Mouse (Mus musculus) cerebral cortex, adult 2 months (tissue): ENCODE data around the gene Fbxw4.

Source experiments
- WGBS: fragments of 180-500 bp; shearing (Covaris S2); methylation state at CpG from one replicate; pipeline ENCODE4 v1.1.7; 2018; 5-methylcytosine and 5-hydroxymethylcytosine counted together

Gene Fbxw4

GRCm38 (mm10) chr19:45581257-45581656, 78.9 kb downstream of the Fbxw4 start:
- 60% methylated on average over 3 of the region's 3 CpGs for WGBS

- 50% methylated on average over 12 of the region's 12 CpGs for WGBS
Observed at GRCm38 (mm10) chr19:45580235-45580634, 79.9 kb downstream of the Fbxw4 start.

GRCm38 (mm10) chr19:45579416-45579815, 80.7 kb downstream of the Fbxw4 start:
- 82% methylated on average over 7 of the region's 7 CpGs for WGBS

DNA sequence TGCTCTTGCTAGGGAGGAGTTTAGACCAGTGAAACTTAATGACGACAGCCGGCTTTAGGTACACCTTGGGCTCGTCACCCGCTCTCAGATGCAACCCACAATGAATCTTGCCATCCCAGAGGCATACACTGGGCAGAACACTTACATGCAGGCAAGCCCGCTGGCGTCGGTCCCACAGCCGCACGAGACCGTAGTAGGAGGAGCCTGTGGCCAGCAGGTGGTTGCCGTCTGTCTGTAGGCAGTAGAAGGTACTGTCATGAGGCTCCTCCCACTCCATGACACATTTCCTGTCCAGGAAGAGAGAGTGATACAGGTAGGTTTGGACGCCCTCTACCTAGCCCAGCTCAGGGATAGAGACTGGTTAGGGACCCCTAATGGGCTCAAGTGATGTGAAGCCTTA, 81.1 kb downstream of the Fbxw4 start:
- WGBS: 82% methylated on average over 12 of the region's 12 CpGs

DNA sequence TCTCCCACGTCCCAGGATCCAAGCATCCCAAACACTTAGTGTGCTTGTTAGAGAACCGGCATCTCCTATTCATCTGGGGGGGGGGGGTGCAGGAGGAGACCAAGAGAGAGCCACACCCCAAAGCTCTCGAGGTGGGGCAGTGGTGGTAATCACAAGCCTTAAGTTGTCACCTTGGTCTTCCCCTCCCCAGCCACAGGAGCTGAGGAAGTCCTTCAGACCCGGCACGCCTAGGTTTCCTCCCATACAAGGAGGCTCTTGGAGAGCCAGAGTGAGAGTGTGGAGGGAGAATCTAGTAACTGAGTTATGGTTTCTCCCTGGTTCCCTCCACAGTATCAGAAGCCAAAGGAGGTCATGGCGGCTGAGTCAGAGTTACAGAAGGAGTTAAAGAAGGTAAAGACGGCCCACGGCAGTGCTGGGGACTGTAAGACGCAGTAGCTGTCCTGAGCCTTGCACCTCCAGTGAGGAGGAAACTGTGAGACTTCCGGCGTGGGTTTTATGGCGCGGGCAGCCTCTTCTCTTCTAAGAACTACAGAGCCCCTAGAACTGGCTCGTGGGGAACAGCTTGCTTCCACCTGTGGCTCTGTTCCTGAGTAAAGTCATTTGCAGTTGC, 82.9 kb downstream of the Fbxw4 start:
- 65% methylated on average over 14 of the region's 14 CpGs for WGBS

DNA sequence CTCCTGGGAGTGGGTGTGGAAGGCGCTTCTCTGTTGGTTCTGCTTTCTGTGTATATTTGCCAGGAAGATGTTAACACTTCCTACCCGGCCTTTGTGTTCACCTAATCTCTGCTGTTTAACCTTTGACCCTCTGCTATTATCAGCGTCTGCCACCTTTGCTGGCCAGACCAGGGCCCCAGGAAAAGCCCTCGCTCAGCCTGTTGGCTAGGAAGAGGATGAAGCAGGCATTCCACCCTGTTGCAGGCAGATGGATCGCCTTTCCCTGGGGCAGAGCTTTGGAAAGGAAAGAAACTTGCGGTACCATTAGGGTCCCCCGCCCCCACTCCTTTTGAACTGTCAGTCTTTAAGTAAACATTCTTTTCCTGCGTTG, 84.5 kb downstream of the Fbxw4 start:
- WGBS: 58% methylated on average over 8 of the region's 8 CpGs

- 64% methylated on average over 19 of the region's 19 CpGs for WGBS
Observed at GRCm38 (mm10) chr19:45574941-45575631, 85.0 kb downstream of the Fbxw4 start.

- WGBS: 66% methylated on average over 7 of the region's 7 CpGs
Observed at GRCm38 (mm10) chr19:45574339-45574898, 85.7 kb downstream of the Fbxw4 start.

GRCm38 (mm10) chr19:45573861-45574267, 86.2 kb downstream of the Fbxw4 start:
- WGBS: 23% methylated on average over 6 of the region's 6 CpGs

DNA sequence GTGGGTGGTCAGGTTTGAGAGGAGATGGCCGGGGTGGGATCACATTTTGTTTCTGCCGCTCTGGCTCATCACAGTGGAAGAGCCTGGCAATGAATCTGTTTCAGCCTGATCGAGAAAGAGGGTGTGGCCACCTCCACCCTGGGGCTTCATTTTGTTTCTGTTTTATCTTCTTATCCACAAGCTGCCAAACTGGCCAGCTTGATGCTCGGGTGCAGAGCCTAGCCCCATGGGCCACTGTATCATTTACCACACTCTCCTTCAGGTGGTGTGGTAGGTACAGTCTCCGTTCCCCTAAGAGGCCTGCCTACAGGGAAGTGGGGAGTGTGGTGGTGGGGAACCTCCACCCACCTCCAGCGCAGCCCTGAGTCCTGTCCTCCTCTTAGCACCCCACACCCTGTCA, 87.1 kb downstream of the Fbxw4 start:
- 82% methylated on average over 6 of the region's 6 CpGs for WGBS

DNA sequence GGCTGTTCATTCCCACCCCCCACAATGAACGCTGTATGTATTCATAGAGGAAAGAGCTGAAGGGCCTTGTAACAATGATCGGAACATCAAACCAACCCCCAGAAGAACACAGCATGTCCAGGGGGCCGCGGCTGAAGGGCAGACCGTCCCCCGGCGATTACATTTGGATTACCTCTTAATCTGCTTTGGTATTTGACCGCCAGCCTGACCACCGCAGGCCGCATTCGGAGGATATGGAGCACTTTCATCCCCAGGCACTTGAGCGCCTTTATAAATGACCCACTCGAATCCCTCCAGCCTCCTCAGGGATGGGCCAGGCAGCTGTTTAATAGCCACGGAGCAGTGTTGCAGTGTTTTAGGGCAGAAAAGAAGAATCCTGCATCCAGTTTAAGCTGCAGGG, 92.7 kb downstream of the Fbxw4 start:
- 77% methylated on average over 14 of the region's 14 CpGs for WGBS

DNA sequence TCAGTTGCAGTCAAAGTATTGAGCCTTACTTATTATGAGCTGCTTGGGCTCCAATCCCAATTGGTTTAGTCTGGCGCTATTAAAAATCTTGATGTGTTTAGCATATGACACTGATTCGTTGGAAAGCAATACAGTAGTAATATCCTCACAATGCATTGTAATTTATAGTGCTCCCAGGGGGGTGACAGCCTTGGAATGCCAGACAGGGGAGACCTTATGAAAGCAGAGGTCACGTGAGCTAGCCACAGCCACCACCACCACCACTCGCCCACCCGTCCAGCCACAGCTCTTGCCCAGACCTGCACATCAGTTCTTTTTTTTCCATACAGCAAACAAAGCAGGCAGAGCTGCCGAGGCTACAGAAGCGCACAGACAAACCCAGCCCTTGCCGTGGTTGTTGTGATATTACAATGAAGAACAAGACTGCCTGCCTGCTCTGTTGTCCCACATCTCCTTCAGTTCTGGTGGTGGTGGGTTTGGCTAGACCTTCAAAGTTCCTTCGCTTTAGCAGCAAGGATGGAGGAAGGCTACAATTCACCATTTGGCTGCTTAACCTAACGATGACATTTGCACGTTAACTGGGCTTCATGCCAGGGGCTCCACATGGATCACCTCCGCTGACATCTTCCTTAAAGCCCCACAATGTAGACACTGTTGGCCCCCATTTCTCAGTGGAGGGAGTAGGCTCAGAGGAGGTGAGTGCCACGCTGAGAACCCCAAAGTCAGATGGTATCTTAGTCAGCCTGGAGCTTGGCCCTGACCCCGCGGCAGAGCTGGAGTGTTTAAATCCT, 94.0 kb downstream of the Fbxw4 start:
- 66% methylated on average over 15 of the region's 15 CpGs for WGBS

GRCm38 (mm10) chr19:45560153-45560890, 99.8 kb downstream of the Fbxw4 start, which contains the start of the genes Poll and Gm17018:
Gene Poll, minus strand, starts transcription at chr19:45560531.
Gene Gm17018, plus strand, starts transcription at chr19:45560615.
- WGBS: under 1% methylated on average over 35 of the region's 35 CpGs

DNA sequence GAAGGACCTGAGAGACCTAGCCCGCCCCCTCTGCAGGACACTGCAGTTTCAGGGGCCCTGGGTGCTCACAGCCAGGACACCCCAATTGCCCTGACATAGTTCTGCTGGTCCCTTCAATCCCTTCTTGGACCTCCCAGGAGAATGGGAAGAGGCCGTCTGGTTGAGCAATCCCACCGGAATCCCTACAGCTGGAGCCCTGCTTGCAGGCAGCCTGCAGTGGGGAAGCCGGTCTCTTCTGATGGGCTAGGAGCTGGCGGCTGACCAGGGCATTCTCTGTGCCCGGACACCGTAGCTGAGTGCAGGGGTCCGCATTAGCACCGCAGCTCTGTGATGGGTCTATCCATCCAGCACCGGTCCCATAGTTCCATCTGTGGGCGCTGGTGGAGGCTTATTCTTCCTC, 106.0 kb downstream of the Fbxw4 start:
- WGBS: 98% methylated on average over 11 of the region's 11 CpGs

DNA sequence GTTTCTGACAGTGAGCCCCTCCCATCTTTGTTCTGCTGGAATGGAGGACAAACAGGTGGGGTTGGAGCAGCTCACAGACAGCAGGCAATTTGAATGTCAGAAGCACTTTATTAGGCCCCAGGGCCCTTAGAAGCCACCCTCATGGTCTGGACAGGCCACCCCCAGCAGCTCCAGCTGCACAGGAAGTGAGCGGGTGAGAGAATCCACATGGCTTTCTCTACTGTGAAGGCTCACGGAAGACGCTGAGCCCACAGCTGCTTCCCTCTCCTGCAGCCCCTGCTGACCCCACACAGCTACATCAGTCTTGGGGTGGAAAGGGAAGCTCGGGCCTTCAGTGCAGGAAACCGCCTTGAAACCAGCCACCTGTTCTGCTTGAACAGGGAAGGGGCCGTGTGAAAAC, 107.9 kb downstream of the Fbxw4 start:
- WGBS: 76% methylated on average over 6 of the region's 6 CpGs

DNA sequence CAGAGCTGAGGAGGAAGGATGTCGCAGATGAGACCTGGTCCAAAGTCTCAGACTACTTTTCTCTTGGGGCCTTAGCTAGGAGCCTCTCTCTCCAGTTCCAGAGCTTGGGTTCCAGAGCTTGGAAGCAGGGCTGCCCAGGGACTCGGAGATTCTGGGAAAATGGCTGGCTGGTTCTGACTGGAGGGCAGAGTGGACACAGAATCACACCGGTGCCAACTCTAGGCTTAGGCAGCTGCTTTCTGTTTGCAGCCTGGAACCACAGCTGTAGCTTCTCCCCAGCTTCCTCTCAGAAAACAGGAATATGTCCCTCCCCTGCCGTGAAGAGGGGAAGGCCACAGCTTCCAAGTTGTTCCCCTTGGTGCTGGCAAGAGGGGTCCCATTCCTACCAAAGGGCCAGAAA, 110.2 kb downstream of the Fbxw4 start:
- 76% methylated on average over 4 of the region's 4 CpGs for WGBS

GRCm38 (mm10) chr19:45549128-45549915, 110.8 kb downstream of the Fbxw4 start:
- 85% methylated on average over 23 of the region's 23 CpGs for WGBS

GRCm38 (mm10) chr19:45544925-45545321, 115.2 kb downstream of the Fbxw4 start:
- WGBS: under 1% methylated on average over 30 of the region's 30 CpGs

DNA sequence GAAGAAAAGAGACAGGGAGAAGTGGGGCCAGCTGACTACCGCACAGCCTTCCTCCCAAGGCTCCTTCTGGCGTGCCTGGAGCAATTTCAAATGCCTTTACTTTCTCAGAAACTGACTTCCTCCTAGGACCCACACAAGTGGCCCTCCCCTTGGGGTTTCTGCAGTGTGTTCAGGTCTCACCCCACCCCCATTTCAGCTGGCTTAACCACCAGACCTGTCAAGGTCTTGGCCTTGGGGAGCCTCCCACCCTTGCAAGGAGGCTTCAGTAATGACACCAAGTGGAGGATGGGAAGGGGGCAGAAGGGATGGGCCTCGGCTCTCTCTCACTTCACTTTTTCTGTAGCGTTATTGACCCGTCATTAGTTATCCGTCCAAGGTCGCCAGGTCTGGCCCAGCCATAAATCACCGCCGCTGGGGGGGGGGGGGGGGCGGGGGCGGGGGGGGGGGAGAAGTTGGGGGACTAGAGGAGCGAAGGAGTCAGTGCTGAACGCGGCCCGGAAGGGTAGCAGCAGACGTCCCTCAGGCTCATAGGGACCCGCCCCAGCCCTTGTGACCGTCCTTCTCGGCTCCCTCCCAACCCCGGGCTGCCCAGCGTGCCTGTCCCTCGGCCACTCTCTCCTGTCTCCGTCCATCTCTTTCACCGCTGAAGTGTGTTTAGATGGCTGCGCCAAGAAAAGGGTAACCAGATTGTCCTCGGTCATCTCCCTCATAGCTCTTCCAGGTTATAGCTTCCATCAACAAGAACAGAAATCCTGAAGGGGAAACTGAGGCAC, 115.8 kb downstream of the Fbxw4 start:
- 3% methylated on average over 20 of the region's 26 CpGs for WGBS

GRCm38 (mm10) chr19:45542061-45542460, 118.1 kb downstream of the Fbxw4 start:
- WGBS: 35% methylated on average over 3 of the region's 3 CpGs
